Mouse (Mus musculus) gonadal fat pad, adult 2 months (tissue): ENCODE results near the gene Eno1. TPM values are rescaled to one million over a fixed set of nuclear protein-coding genes. Genes with fewer than 3 reads are reported as not detected.
"Not testable (repeated sequence)": the region's sequence is repeated elsewhere in the genome, so short reads cannot be mapped to it uniquely, and the experiment has no call there.

Source experiments
- DNase-seq: peaks from one replicate; pipeline ENCODE4 v3.0.0-alpha.2; 2012; ENCODE audit warnings: low read depth
- polyA plus RNA-seq: library from polyadenylated mRNA; depleted of rRNA; stranded (reverse); fragments of >200 nt; gene quantifications from 2 replicates; pipeline ENCODE4 v1.2.3, GENCODE M21; 2012; rRNA removed

The Eno1 gene
- polyA plus RNA-seq, 1 experiment = 720 TPM

GRCm38 (mm10) chr4:150281018-150281761 is 44.7 kb downstream of the Eno1 start, which contains the start of gene Rere:
Gene Rere (plus strand): TSS chr4:150281646.
- DNase-seq = no peak

- no peak for DNase-seq
These were observed 45.5 kb downstream of the Eno1 start for GRCm38 (mm10) chr4:150281891-150282630.

DNA sequence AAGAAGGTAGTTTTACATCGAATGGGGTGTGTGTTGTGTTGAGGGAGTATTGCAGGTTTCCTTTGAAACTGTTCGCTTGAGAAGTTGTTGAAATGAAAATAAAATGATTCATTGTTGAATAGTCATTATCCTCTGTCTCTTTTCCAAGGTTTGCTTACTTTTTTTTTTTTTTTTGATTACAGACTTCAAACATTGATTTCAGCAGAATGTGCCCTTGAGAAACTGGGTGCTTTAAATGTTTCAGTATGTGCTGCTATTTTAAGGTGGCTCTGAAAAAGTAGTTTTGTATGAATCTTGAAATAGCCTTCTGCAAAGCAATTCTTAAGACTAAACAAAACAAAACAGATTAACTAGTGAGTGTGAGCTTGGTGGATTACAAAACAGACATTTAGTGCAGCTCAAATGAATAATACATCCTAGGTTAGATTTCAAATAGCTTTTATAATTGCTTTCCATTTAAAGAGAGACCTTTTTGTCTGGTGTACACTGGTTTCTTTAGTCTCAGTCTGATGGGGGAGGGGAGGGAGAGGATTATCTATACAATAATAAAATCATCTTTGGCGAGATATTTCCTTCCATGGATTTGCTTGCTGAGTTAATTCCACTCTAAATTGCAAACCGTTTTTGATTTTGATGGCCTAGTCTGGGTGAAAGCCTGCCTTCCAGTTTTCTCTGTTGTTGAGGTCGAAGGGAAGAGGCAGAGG is 46.3 kb downstream of the Eno1 start:
- no peak for DNase-seq

DNA sequence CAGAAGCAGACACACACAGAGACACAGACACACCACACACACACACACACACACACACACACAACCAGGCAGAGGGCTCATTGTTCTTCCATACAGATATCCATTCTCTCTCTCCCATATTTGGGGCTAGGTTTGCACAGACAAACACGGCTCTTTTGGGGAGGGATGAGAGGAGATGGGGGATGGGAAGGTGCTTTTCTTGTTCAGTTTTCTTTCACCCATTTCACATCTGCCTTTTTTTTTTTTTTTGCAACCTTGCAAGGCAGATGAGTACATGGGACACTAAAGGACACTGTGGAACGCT is 46.8 kb downstream of the Eno1 start:
- DNase-seq = no peak

DNA sequence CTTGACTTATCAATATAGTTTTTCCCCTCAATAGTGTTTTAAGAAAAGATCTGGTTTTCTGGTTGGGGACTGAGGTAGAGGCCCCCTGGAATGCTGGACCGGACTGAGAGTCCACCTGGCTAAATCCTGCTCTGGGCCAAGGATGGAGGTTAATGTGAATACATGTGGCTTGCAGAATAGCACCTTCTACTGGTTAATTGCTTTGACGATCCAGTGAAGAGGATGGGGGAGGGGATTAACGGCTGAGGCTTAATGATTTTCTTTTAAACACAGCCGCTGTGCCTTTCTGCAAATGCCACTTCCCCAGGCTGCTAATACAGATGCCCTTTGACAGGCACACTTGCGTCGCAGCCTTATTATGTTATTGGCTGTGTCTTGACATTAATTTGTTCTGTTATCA is 47.5 kb downstream of the Eno1 start:
- no peak for DNase-seq

GRCm38 (mm10) chr4:150286980-150287379 is 50.5 kb downstream of the Eno1 start:
- no peak for DNase-seq

DNA sequence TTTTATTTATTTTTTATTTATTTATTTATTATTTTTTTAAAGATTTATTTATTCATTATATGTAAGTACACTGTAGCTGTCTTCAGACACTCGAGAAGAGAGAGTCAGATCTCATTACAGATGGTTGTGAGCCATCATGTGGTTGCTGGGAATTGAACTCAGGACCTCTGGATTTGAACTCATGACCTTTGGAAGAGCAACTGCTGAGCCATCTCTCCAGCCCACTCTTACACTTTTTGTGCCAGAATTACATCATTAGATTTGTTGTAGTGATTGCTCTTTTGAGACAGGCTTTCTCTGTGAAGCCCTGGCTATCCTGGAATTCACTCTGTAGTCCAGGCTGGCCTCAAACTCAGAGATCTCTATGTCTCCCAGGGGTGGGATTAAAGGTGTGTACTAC is 50.9 kb downstream of the Eno1 start:
- DNase-seq = not testable (repeated sequence)

DNA sequence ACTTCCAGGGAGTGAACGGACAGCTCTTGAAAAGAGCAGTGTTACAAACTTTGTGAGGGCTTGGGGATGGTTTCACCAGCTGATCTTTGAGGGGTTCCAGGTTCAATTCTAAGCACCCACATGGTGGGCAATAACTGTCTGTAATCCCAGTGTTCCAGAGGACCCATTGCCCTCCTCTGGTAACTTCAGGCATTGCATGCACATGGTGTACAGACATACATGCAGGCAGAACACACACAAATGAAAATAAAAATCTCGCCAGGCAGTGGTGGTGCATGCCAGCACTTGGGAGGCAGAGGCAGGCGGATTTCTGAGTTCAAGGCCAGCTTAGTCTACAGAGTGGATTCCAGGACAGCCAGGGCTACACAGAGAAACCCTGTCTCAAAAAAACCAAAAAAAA is 55.4 kb downstream of the Eno1 start:
- no peak for DNase-seq

DNA sequence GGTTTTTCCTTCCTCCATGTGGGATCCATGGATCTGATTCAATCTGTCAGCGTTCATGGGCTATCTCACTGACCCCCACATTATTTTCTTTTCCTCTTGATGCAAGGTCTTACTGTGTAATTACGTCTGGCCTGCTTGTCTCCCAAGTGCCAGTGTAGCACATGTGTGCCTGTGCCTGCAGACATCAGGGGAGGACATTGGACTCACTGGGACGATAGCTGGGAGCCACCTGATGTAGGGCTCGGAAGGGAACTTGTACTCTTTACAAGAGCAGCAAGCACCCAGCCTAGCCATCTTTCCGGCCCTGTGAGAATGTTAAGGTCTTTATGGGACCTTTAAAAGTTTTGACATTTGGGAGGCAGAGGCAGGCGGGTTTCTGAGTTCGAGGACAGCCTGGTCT is 58.3 kb downstream of the Eno1 start:
- no peak for DNase-seq

DNA sequence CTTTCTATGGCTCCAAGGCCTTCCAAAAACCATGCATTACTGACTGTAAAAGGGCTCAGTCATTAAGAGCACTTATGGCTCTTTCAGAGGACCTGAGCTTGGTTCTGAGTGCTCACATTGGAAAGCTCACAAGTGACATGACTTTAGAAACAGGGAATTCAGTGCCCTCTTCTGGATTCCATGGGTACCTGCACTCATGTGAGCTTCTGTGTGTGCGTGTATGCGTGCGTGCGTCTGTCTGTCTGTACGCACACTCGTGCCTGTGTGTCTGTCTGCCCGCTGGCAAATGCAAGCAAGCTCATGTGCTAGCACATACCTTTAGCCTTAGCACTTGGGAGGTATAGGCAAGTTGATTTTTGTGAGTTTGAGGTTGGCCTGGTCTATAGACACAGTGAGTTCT is 59.4 kb downstream of the Eno1 start:
- no peak for DNase-seq

Other genes starting within 250 kb of the Eno1 start
- 129 and 141 TPM in 2 replicates for gene H6pd, start 227.7 kb upstream of the Eno1 start, polyA plus RNA-seq
- 7.0 TPM in 2 replicates for gene Gpr157, start 149.4 kb upstream of the Eno1 start, polyA plus RNA-seq
- 35.9 and 41.7 TPM in 2 replicates for gene Slc2a5, start 117.4 kb upstream of the Eno1 start, polyA plus RNA-seq
- gene Slc2a7, start 87.7 kb upstream of the Eno1 start, polyA plus RNA-seq = 0.11 TPM in 1 of 2 replicates, not detected in the other
- 0.07 TPM in 1 of 2 replicates, not detected in the other for gene Car6, start 35.4 kb upstream of the Eno1 start, polyA plus RNA-seq
- 16.9 and 45.8 TPM in 2 replicates for gene Rere, start 44.9 kb downstream of the Eno1 start, polyA plus RNA-seq